Mouse (Mus musculus) embryonic facial prominence, embryonic 15.5 days (tissue): ENCODE measurements at regions not wholly inside any gene's neighbourhood (a gene's known extent, or its start where the extent isn't known, plus 50 kb on each side); places are given as distances from the start of the nearest gene placed in this dataset.

Source experiments
- ATAC-seq: fragments of 200-750 bp; cut with Nextera tagmentation; 2 replicates; pipeline ENCODE4 v1.8.0; 2017; ENCODE audit warnings: low read depth, moderate TSS enrichment; ENCODE audit not compliant: insufficient number of reproducible peaks, low FRiP score, low TSS enrichment
- H3K27ac ChIP-seq: fragments of 300-500 bp; sonication (generic); replicated peaks from 2 replicates; pipeline ENCODE4 v1.5.1; 2015; ENCODE audit warnings: mild to moderate bottlenecking, inconsistent platforms
- H3K27me3 ChIP-seq: fragments of 300-500 bp; sonication (generic); 2 replicates; pipeline ENCODE4 v1.6.1; 2015; ENCODE audit warnings: inconsistent platforms
- H3K36me3 ChIP-seq: fragments of 300-500 bp; sonication (generic); 2 replicates; pipeline ENCODE4 v1.6.1; 2015; ENCODE audit warnings: mild to moderate bottlenecking, inconsistent platforms
- H3K4me1 ChIP-seq: fragments of 300-500 bp; sonication (generic); 2 replicates; pipeline ENCODE4 v1.6.1; 2015; ENCODE audit warnings: inconsistent platforms
- H3K4me2 ChIP-seq: fragments of 300-500 bp; sonication (generic); replicated peaks from 2 replicates; pipeline ENCODE4 v1.6.1; 2015; ENCODE audit warnings: mild to moderate bottlenecking, inconsistent platforms
- H3K4me3 ChIP-seq: fragments of 300-500 bp; sonication (generic); replicated peaks from 2 replicates; pipeline ENCODE4 v1.5.1; 2015; ENCODE audit warnings: mild to moderate bottlenecking, inconsistent platforms
- H3K9ac ChIP-seq: fragments of 300-500 bp; sonication (generic); 2 replicates; pipeline ENCODE4 v1.6.1; 2015; ENCODE audit warnings: inconsistent platforms
- H3K9me3 ChIP-seq: fragments of 300-500 bp; sonication (generic); replicated peaks from 2 replicates; pipeline ENCODE4 v1.6.1; 2016; ENCODE audit warnings: inconsistent platforms
- WGBS: fragments of 180-500 bp; shearing (Covaris S2); methylation state at CpG from one replicate; pipeline ENCODE4 v1.1.7; 2015; 5-methylcytosine and 5-hydroxymethylcytosine counted together

- peaks cover 4% of the 10 kb centered on the region; the same call in 1 of the 2 replicates for H3K27me3 ChIP-seq
- peaks cover 18% of the 10 kb centered on the region for H3K4me1 ChIP-seq
- no peaks in the 10 kb centered on the region for H3K36me3 ChIP-seq
- H3K4me2 ChIP-seq, result no peak overlapping the region
- ATAC-seq, result no peak
- H3K9me3 ChIP-seq, result no peaks in the 10 kb centered on the region
- H3K9ac ChIP-seq, result no peak overlapping the region
- 72% methylated on average over 9 of the region's 9 CpGs for WGBS
- no peak overlapping the region for H3K27ac ChIP-seq
- no peak overlapping the region for H3K4me3 ChIP-seq
Measured at GRCm38 (mm10) chr7:36091132-36091531, 288.3 kb upstream of the Zfp507 start.

- no peak for ATAC-seq
- Histone ChIP-seq H3K4me2 (no peak overlapping the region; the same call in 1 of the 2 replicates), H3K27ac (no peak overlapping the region), H3K27me3 (peaks cover 4% of the 10 kb centered on the region; the same call in 1 of the 2 replicates), H3K9me3 (no peaks in the 10 kb centered on the region), H3K36me3 (no peaks in the 10 kb centered on the region), H3K4me3 (no peak overlapping the region), H3K4me1 (peaks cover 14% of the 10 kb centered on the region), H3K9ac (no peak overlapping the region)
- 17% methylated on average over 22 of the region's 22 CpGs for WGBS
Measured at GRCm38 (mm10) chr7:36090291-36091123, 287.7 kb upstream of the Zfp507 start.

GRCm38 (mm10) chr7:36087598-36087997 lies 284.8 kb upstream of the Zfp507 start:
- peaks cover 4% of the 10 kb centered on the region; the same call in 1 of the 2 replicates for H3K27me3 ChIP-seq
- H3K4me1 ChIP-seq, result 0 out of 2 replicates have a peak, but pooled peaks cover 10% of the 10 kb centered on the region
- H3K36me3 ChIP-seq, result no peaks in the 10 kb centered on the region
- no peak overlapping the region for H3K4me2 ChIP-seq
- H3K27ac ChIP-seq, result no peak overlapping the region
- ATAC-seq, result no peak
- no peak overlapping the region for H3K9ac ChIP-seq
- 90% methylated on average over 6 of the region's 6 CpGs for WGBS
- H3K9me3 ChIP-seq, result no peaks in the 10 kb centered on the region
- H3K4me3 ChIP-seq, result no peak overlapping the region

GRCm38 (mm10) chr7:36078666-36079065 lies 275.9 kb upstream of the Zfp507 start:
- 63% methylated on average over 6 of the region's 6 CpGs for WGBS

GRCm38 (mm10) chr7:36078089-36078654 lies 275.4 kb upstream of the Zfp507 start:
- Histone ChIP-seq H3K27ac (no peak overlapping the region), H3K4me1 (peaks cover 16% of the 10 kb centered on the region), H3K9ac (no peak overlapping the region), H3K9me3 (no peaks in the 10 kb centered on the region), H3K4me2 (no peak overlapping the region), H3K27me3 (peaks cover 3% of the 10 kb centered on the region), H3K4me3 (no peak overlapping the region), H3K36me3 (no peaks in the 10 kb centered on the region)
- WGBS, result 55% methylated on average over 11 of the region's 11 CpGs
- ATAC-seq, result no peak

More at GRCm38 (mm10) chr7:36078666-36079065, 275.9 kb upstream of the Zfp507 start:
- Histone ChIP-seq H3K9ac (no peak overlapping the region), H3K4me1 (peaks cover 16% of the 10 kb centered on the region), H3K9me3 (no peaks in the 10 kb centered on the region), H3K27me3 (no peaks in the 10 kb centered on the region), H3K4me2 (no peak overlapping the region), H3K36me3 (no peaks in the 10 kb centered on the region), H3K27ac (no peak overlapping the region), H3K4me3 (no peak overlapping the region)
- no peak for ATAC-seq

- H3K9ac ChIP-seq, result no peak overlapping the region
- H3K27ac ChIP-seq, result no peak overlapping the region
- H3K36me3 ChIP-seq, result no peaks in the 10 kb centered on the region
- no peak for ATAC-seq
- WGBS, result 43% methylated on average over 2 of the region's 2 CpGs
- H3K27me3 ChIP-seq, result peaks cover 5% of the 10 kb centered on the region
- H3K4me2 ChIP-seq, result no peak overlapping the region
- peaks cover 16% of the 10 kb centered on the region for H3K4me1 ChIP-seq
- H3K4me3 ChIP-seq, result no peak overlapping the region
- no peaks in the 10 kb centered on the region for H3K9me3 ChIP-seq
Measured at GRCm38 (mm10) chr7:36077271-36077670, 274.5 kb upstream of the Zfp507 start.

GRCm38 (mm10) chr7:36076021-36076441 lies 273.2 kb upstream of the Zfp507 start:
- H3K9me3 ChIP-seq, result no peaks in the 10 kb centered on the region
- no peak for ATAC-seq
- no peak overlapping the region for H3K27ac ChIP-seq
- H3K9ac ChIP-seq, result no peak overlapping the region
- H3K36me3 ChIP-seq, result no peaks in the 10 kb centered on the region
- 0 out of 2 replicates have a peak overlapping the region, but pooled peaks have one; percentile 4 for H3K4me3 ChIP-seq
- peak overlapping the region; percentile 30 for H3K4me2 ChIP-seq
- peaks cover 5% of the 10 kb centered on the region for H3K27me3 ChIP-seq
- 3% methylated on average over 11 of the region's 11 CpGs for WGBS
- H3K4me1 ChIP-seq, result peaks cover 16% of the 10 kb centered on the region

GRCm38 (mm10) chr7:36071774-36072173 lies 269.0 kb upstream of the Zfp507 start:
- H3K9ac ChIP-seq, result no peak overlapping the region; the same call in 1 of the 2 replicates
- peak overlapping the region; percentile 28 for H3K4me3 ChIP-seq
- no peak for ATAC-seq
- peaks cover 5% of the 10 kb centered on the region for H3K27me3 ChIP-seq
- H3K27ac ChIP-seq, result no peak overlapping the region
- peak overlapping the region; percentile 34 for H3K4me2 ChIP-seq
- peaks cover 12% of the 10 kb centered on the region for H3K4me1 ChIP-seq
- H3K9me3 ChIP-seq, result no peaks in the 10 kb centered on the region
- H3K36me3 ChIP-seq, result no peaks in the 10 kb centered on the region
- 5% methylated on average over 13 of the region's 13 CpGs for WGBS

- 63% methylated on average over 3 of the region's 3 CpGs for WGBS
- Histone ChIP-seq H3K27ac (no peak overlapping the region), H3K9me3 (no peaks in the 10 kb centered on the region), H3K4me3 (no peak overlapping the region), H3K4me1 (no peaks in the 10 kb centered on the region; the same call in 1 of the 2 replicates), H3K36me3 (no peaks in the 10 kb centered on the region), H3K27me3 (no peaks in the 10 kb centered on the region), H3K4me2 (no peak overlapping the region), H3K9ac (no peak overlapping the region)
- no peak for ATAC-seq
Measured at GRCm38 (mm10) chr7:36066725-36067124, 263.9 kb upstream of the Zfp507 start.

- Histone ChIP-seq H3K4me3 (no peak overlapping the region), H3K4me1 (no peaks in the 10 kb centered on the region), H3K9me3 (no peaks in the 10 kb centered on the region), H3K36me3 (no peaks in the 10 kb centered on the region), H3K27ac (no peak overlapping the region), H3K9ac (no peak overlapping the region), H3K27me3 (no peaks in the 10 kb centered on the region), H3K4me2 (no peak overlapping the region)
- ATAC-seq, result no peak
- WGBS, result 87% methylated on average over 4 of the region's 4 CpGs
Measured at GRCm38 (mm10) chr7:36061679-36062078, 258.9 kb upstream of the Zfp507 start.

- no peaks in the 10 kb centered on the region for H3K4me1 ChIP-seq
- H3K9me3 ChIP-seq, result no peaks in the 10 kb centered on the region
- H3K4me3 ChIP-seq, result no peak overlapping the region
- no peak overlapping the region for H3K27ac ChIP-seq
- no peaks in the 10 kb centered on the region for H3K27me3 ChIP-seq
- no peak overlapping the region for H3K4me2 ChIP-seq
- no peak overlapping the region for H3K9ac ChIP-seq
- 40% methylated on average over 4 of the region's 4 CpGs for WGBS
- H3K36me3 ChIP-seq, result no peaks in the 10 kb centered on the region
- no peak for ATAC-seq
Measured at GRCm38 (mm10) chr7:36060426-36060825, 257.6 kb upstream of the Zfp507 start.
